In the genomic region with DNA sequence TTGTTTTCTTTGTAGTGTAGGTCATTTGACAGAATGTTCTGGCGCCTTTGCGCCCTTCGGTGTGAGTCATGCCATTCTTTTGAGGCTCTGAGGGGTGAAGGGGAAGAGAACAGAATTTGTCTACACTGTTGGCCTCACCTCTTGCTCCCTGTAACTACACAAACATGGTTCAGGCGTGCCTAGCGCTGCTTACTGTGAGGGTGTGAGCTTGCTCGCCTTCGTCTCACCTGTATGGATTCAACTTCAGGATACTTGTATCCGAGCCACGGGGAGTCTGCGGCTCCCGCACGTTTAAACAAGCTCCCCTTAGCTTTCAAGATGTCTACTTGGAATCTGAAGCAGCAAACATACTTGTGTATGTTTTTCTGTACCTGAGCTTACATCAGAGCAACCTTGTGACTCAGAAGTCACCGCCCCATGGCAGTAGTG, we compare ENCODE assay signal across 10 mouse cellular contexts. TPM values are rescaled to one million over a fixed set of nuclear protein-coding genes. Genes with fewer than 3 reads are reported as not detected.
A peak's percentile ranks its signal among the peaks of the same experiment; 100 is the strongest.
DNase-seq lines count a peak whose midpoint lies in the region; ATAC-seq and TF ChIP-seq lines count a peak whose summit lies in the region.
"Had no signal": no experiment of that assay in that cellular context is flagged by ENCODE, and none has a peak within 500 bp of the region (broad histone marks: within the 10 kb centered on the region; RNA-seq: fewer than 3 reads in every experiment).

No protein-coding gene starts in this region.

- no peak overlapping the region for H3K27ac ChIP-seq in kidney, embryonic 14.5 days (ENCODE audit: low read depth, low read length)
- no peak overlapping the region for H3K27ac ChIP-seq in limb, embryonic 13.5 days

- H3K9me3 ChIP-seq in kidney, embryonic 14.5 days (ENCODE audit: control insufficient read depth, low read length), result no peaks in the 10 kb centered on the region
- H3K9me3 ChIP-seq in E14TG2a.4 (ENCODE audit: low read length), result no peaks in the 10 kb centered on the region
- no peaks in the 10 kb centered on the region for H3K9me3 ChIP-seq in limb, embryonic 13.5 days

- WGBS in kidney, embryonic 14.5 days, result 87% methylated on average over 13 of the region's 13 CpGs
- WGBS in limb, embryonic 13.5 days, result 80% methylated on average over 13 of the region's 13 CpGs

- H3K4me3 ChIP-seq in kidney, embryonic 14.5 days (ENCODE audit: low read length), result no peak overlapping the region
- peak overlapping the region; percentile 14; the same call in 1 of the 2 replicates for H3K4me3 ChIP-seq in E14TG2a.4 (replicated peaks; ENCODE audit: low read length)
- no peak overlapping the region for H3K4me3 ChIP-seq in limb, embryonic 13.5 days

- H3K4me2 ChIP-seq in kidney, embryonic 14.5 days (replicated peaks; ENCODE audit: low read depth, low read length), result no peak overlapping the region
- H3K4me2 ChIP-seq in limb, embryonic 13.5 days (replicated peaks), result no peak overlapping the region
- H3K4me2 ChIP-seq: midbrain, embryonic 11.5 days had no signal

- H3K27me3 ChIP-seq in kidney, embryonic 14.5 days (ENCODE audit: control insufficient read depth, insufficient read depth, low read length), result no peaks in the 10 kb centered on the region
- H3K27me3 ChIP-seq in E14TG2a.4 (ENCODE audit: insufficient read depth, low read length), result no peaks in the 10 kb centered on the region
- H3K27me3 ChIP-seq in limb, embryonic 13.5 days, result no peaks in the 10 kb centered on the region

- no peak for TF ChIP-seq CTCF in E14TG2a.4 (conservative IDR thresholded peaks at IDR 0.05; ENCODE audit: low read length)

- H3K9ac ChIP-seq in kidney, embryonic 14.5 days (ENCODE audit: low read depth, low read length), result no peak overlapping the region
- H3K9ac ChIP-seq in limb, embryonic 13.5 days, result 0 out of 2 replicates have a peak overlapping the region, but pooled peaks have one; percentile 13

- peaks cover 24% of the 10 kb centered on the region; the same call in 1 of the 2 replicates for H3K36me3 ChIP-seq in kidney, embryonic 14.5 days (ENCODE audit: control insufficient read depth, insufficient read depth, low read length)
- H3K36me3 ChIP-seq in E14TG2a.4 (ENCODE audit: insufficient read depth, low read length), result peaks cover 38% of the 10 kb centered on the region
- peaks cover 25% of the 10 kb centered on the region for H3K36me3 ChIP-seq in limb, embryonic 13.5 days

- peak; percentile 35 for DNase-seq in kidney, adult 11 months
- peak; percentile 23 for DNase-seq in adrenal gland, postnatal 10 days
- DNase-seq in frontal cortex, adult 2 months (ENCODE audit: extremely low spot score in 1 of 2, low spot score in 1 of 2), result no peak
- DNase-seq in layer of hippocampus, adult 9-11 months, result no peak
- DNase-seq: thymus, adult 18-20 months had no signal

- no peak for ATAC-seq in kidney, embryonic 14.5 days (ENCODE audit: low FRiP score, low TSS enrichment)
- no peak for ATAC-seq in limb, embryonic 13.5 days (ENCODE audit: low FRiP score, low read depth)
- no peak for ATAC-seq in inflammation-experienced regulatory T-cells, adult 6 months

- peaks cover 21% of the 10 kb centered on the region; the same call in 1 of the 2 replicates for H3K4me1 ChIP-seq in kidney, embryonic 14.5 days (ENCODE audit: control insufficient read depth, insufficient read depth, low read length)
- peaks cover 71% of the 10 kb centered on the region for H3K4me1 ChIP-seq in E14TG2a.4 (replicated peaks; ENCODE audit: low read depth, low read length)
- peaks cover 35% of the 10 kb centered on the region for H3K4me1 ChIP-seq in limb, embryonic 13.5 days

RNA-seq across cellular contexts. Expression of a gene that starts 17.3 kb away (rescaled TPM):
- 22.0 and 34.3 TPM in 2 replicates for polyA plus RNA-seq in kidney, embryonic 14.5 days (2014; fragmentation: Nextera tagmentation; extraction: Ambion mirVana)
- total RNA-seq in adrenal gland, postnatal 10 days (2021), result 100 to 1,000 TPM in 1 of 2 experiments, 10 to 100 TPM in 1; 32.3 to 159 TPM
- polyA plus RNA-seq in limb, embryonic 13.5 days (2015; fragmentation: Nextera tagmentation; extraction: Ambion mirVana), result 22.5 and 24.3 TPM in 2 replicates
- polyA plus RNA-seq in frontal cortex, adult 2 months (2012; rRNA removed), result 21.6 and 22.3 TPM in 2 replicates
- polyA plus RNA-seq in inflammation-experienced regulatory T-cells, adult 6 months (2017; shearing (Covaris generic)), result 1 to 10 TPM; 3.2 to 4.5 (median 3.6) TPM

RNA-seq across cellular contexts. Expression of a gene that starts 43.3 kb away (rescaled TPM):
- 398 and 419 TPM in 2 replicates for polyA plus RNA-seq in kidney, embryonic 14.5 days (2014; fragmentation: Nextera tagmentation; extraction: Ambion mirVana)
- 100 to 1,000 TPM; 242 to 261 TPM for total RNA-seq in adrenal gland, postnatal 10 days (2021)
- polyA plus RNA-seq in limb, embryonic 13.5 days (2015; fragmentation: Nextera tagmentation; extraction: Ambion mirVana), result 411 and 442 TPM in 2 replicates
- polyA plus RNA-seq in frontal cortex, adult 2 months (2012; rRNA removed), result 306 and 313 TPM in 2 replicates
- 100 to 1,000 TPM; 379 to 537 (median 522) TPM for polyA plus RNA-seq in inflammation-experienced regulatory T-cells, adult 6 months (2017; shearing (Covaris generic))

RNA-seq across cellular contexts. Expression of a gene that starts 43.4 kb away (rescaled TPM):
- polyA plus RNA-seq in kidney, embryonic 14.5 days (2014; fragmentation: Nextera tagmentation; extraction: Ambion mirVana), result 0.13 and 0.39 TPM in 2 replicates
- under 1 TPM; 0.57 to 0.73 TPM for total RNA-seq in adrenal gland, postnatal 10 days (2021)
- 0.40 and 0.51 TPM in 2 replicates for polyA plus RNA-seq in limb, embryonic 13.5 days (2015; fragmentation: Nextera tagmentation; extraction: Ambion mirVana)
- 1.3 and 2.6 TPM in 2 replicates for polyA plus RNA-seq in frontal cortex, adult 2 months (2012; rRNA removed)
- polyA plus RNA-seq in inflammation-experienced regulatory T-cells, adult 6 months (2017; shearing (Covaris generic)), result 100 to 1,000 TPM; 101 to 158 (median 156) TPM

Comparison
In these comparisons a context has a peak if more than half of its experiments do, and no peak if none do; other contexts are left out.
1. DNase-seq: peak in kidney, adult 11 months (single experiment) and adrenal gland, postnatal 10 days (single experiment); none in frontal cortex, adult 2 months (0 of 2) and layer of hippocampus, adult 9-11 months (single experiment).
2. RNA of a gene that starts 43.4 kb away (polyA plus RNA-seq): 101 to 158 TPM in inflammation-experienced regulatory T-cells, adult 6 months; 1.3 to 2.6 TPM in frontal cortex, adult 2 months, 0.40 to 0.51 TPM in limb, embryonic 13.5 days and 0.13 to 0.39 TPM in kidney, embryonic 14.5 days; every median in the first group is over 10 times any median in the second.